Mouse (Mus musculus): ENCODE measurements at regions not wholly inside any gene's neighbourhood (a gene's known extent, or its start where the extent isn't known, plus 50 kb on each side); places are given as distances from the start of the nearest gene placed in this dataset.
A peak's percentile ranks its signal among the peaks of the same experiment; 100 is the strongest.

- H3K9ac ChIP-seq (ENCODE audit: insufficient read depth, low read depth, low read length, poor library complexity, severe bottlenecking), result no peak overlapping the region
- H3K4me1 ChIP-seq (ENCODE audit: control insufficient read depth in 2 of 2, insufficient read depth in 2 of 2, low read length in 2 of 2, poor library complexity in 1 of 2), result peaks cover 0 to 4% of the 10 kb centered on the region in 2 experiments; a peak in 2 of 4 replicates
- no peaks in the 10 kb centered on the region for H3K36me3 ChIP-seq (ENCODE audit: control insufficient read depth, insufficient read depth, low read length, poor library complexity, severe bottlenecking)
- TF ChIP-seq ZC3H11A (IDR thresholded peaks at IDR 0.05; ENCODE audit: borderline replicate concordance, low read depth, low read length) (no peak), MAFK (IDR thresholded peaks at IDR 0.05; ENCODE audit: insufficient read depth, low read depth, low read length) (no peak), CHD2 (IDR thresholded peaks at IDR 0.05; ENCODE audit: low read depth, low read length) (no peak), ZNF384 (IDR thresholded peaks at IDR 0.05; ENCODE audit: low read depth, low read length) (no peak), HCFC1 (IDR thresholded peaks at IDR 0.05; ENCODE audit: borderline replicate concordance, insufficient read depth, low read length) (no peak)
- H3K27ac ChIP-seq (ENCODE audit: insufficient read depth, low read depth, low read length, poor library complexity, severe bottlenecking), result no peak overlapping the region
- DNase-seq (ENCODE audit: low read depth, low spot score), result no peak
- in situ Hi-C loops (cut with MboI; ENCODE audit: low sequenced_read_pairs in 2 of 2, unreplicated experiment in 2 of 2), result no loop called here
- no peak overlapping the region for H3K4me3 ChIP-seq (ENCODE audit: insufficient read depth in 1 of 2, low read depth in 1 of 2, low read length in 2 of 2, poor library complexity in 1 of 2, severe bottlenecking in 1 of 2)
- no peaks in the 10 kb centered on the region for H3K9me3 ChIP-seq (ENCODE audit: control insufficient read depth, insufficient read depth, low read depth, low read length)
These were observed 97.4 kb upstream of the Mark1 start for GRCm38 (mm10) chr1:185096741-185097140.

- no peak for DNase-seq (ENCODE audit: low read depth, low spot score)
- H3K9me3 ChIP-seq (ENCODE audit: control insufficient read depth, insufficient read depth, low read depth, low read length), result no peaks in the 10 kb centered on the region
- H3K4me1 ChIP-seq (ENCODE audit: control insufficient read depth in 2 of 2, insufficient read depth in 2 of 2, low read length in 2 of 2, poor library complexity in 1 of 2), result no peaks in the 10 kb centered on the region
- H3K4me3 ChIP-seq (ENCODE audit: insufficient read depth in 1 of 2, low read depth in 1 of 2, low read length in 2 of 2, poor library complexity in 1 of 2, severe bottlenecking in 1 of 2), result no peak overlapping the region
- H3K9ac ChIP-seq (ENCODE audit: insufficient read depth, low read depth, low read length, poor library complexity, severe bottlenecking), result no peak overlapping the region
- no peaks in the 10 kb centered on the region for H3K36me3 ChIP-seq (ENCODE audit: control insufficient read depth, insufficient read depth, low read length, poor library complexity, severe bottlenecking)
- in situ Hi-C loops (cut with MboI; ENCODE audit: low sequenced_read_pairs in 2 of 2, unreplicated experiment in 2 of 2), result no loop called here
- TF ChIP-seq MAFK (IDR thresholded peaks at IDR 0.05; ENCODE audit: insufficient read depth, low read depth, low read length), result no peak
- no peak for TF ChIP-seq ZNF384 (IDR thresholded peaks at IDR 0.05; ENCODE audit: low read depth, low read length)
- no peak for TF ChIP-seq CHD2 (IDR thresholded peaks at IDR 0.05; ENCODE audit: low read depth, low read length)
- no peak for TF ChIP-seq ZC3H11A (IDR thresholded peaks at IDR 0.05; ENCODE audit: borderline replicate concordance, low read depth, low read length)
- TF ChIP-seq HCFC1 (IDR thresholded peaks at IDR 0.05; ENCODE audit: borderline replicate concordance, insufficient read depth, low read length), result no peak
- H3K27ac ChIP-seq (ENCODE audit: insufficient read depth, low read depth, low read length, poor library complexity, severe bottlenecking), result no peak overlapping the region
These were observed 93.4 kb upstream of the Mark1 start for GRCm38 (mm10) chr1:185092757-185093156.

- H3K4me3 ChIP-seq (ENCODE audit: insufficient read depth in 1 of 2, low read depth in 1 of 2, low read length in 2 of 2, poor library complexity in 1 of 2, severe bottlenecking in 1 of 2), result no peak overlapping the region
- no peaks in the 10 kb centered on the region for H3K36me3 ChIP-seq (ENCODE audit: control insufficient read depth, insufficient read depth, low read length, poor library complexity, severe bottlenecking)
- TF ChIP-seq ZC3H11A (IDR thresholded peaks at IDR 0.05; ENCODE audit: borderline replicate concordance, low read depth, low read length), result no peak
- TF ChIP-seq MAFK (IDR thresholded peaks at IDR 0.05; ENCODE audit: insufficient read depth, low read depth, low read length), result peak; percentile 87
- TF ChIP-seq HCFC1 (IDR thresholded peaks at IDR 0.05; ENCODE audit: borderline replicate concordance, insufficient read depth, low read length), result no peak
- TF ChIP-seq ZNF384 (IDR thresholded peaks at IDR 0.05; ENCODE audit: low read depth, low read length), result no peak
- no peak for TF ChIP-seq CHD2 (IDR thresholded peaks at IDR 0.05; ENCODE audit: low read depth, low read length)
- no peaks in the 10 kb centered on the region for H3K4me1 ChIP-seq (ENCODE audit: control insufficient read depth in 2 of 2, insufficient read depth in 2 of 2, low read length in 2 of 2, poor library complexity in 1 of 2)
- H3K9me3 ChIP-seq (ENCODE audit: control insufficient read depth, insufficient read depth, low read depth, low read length), result no peaks in the 10 kb centered on the region
- no peak overlapping the region for H3K9ac ChIP-seq (ENCODE audit: insufficient read depth, low read depth, low read length, poor library complexity, severe bottlenecking)
- no peak overlapping the region for H3K27ac ChIP-seq (ENCODE audit: insufficient read depth, low read depth, low read length, poor library complexity, severe bottlenecking)
- in situ Hi-C loops (cut with MboI; ENCODE audit: low sequenced_read_pairs in 2 of 2, unreplicated experiment in 2 of 2), result no loop called here
- DNase-seq (ENCODE audit: low read depth, low spot score), result no peak
These were observed 92.6 kb upstream of the Mark1 start for GRCm38 (mm10) chr1:185091816-185092558.

GRCm38 (mm10) chr1:185089196-185089595 is 89.8 kb upstream of the Mark1 start:
- H3K9me3 ChIP-seq (ENCODE audit: control insufficient read depth, insufficient read depth, low read depth, low read length), result no peaks in the 10 kb centered on the region
- no peak for DNase-seq (ENCODE audit: low read depth, low spot score)
- in situ Hi-C loops (cut with MboI; ENCODE audit: low sequenced_read_pairs in 2 of 2, unreplicated experiment in 2 of 2), result no loop called here

More at GRCm38 (mm10) chr1:185089196-185089595, 89.8 kb upstream of the Mark1 start:
- H3K36me3 ChIP-seq (ENCODE audit: control insufficient read depth, insufficient read depth, low read length, poor library complexity, severe bottlenecking), result no peaks in the 10 kb centered on the region
- H3K27ac ChIP-seq (ENCODE audit: insufficient read depth, low read depth, low read length, poor library complexity, severe bottlenecking), result no peak overlapping the region
- TF ChIP-seq ZC3H11A (IDR thresholded peaks at IDR 0.05; ENCODE audit: borderline replicate concordance, low read depth, low read length) (no peak), ZNF384 (IDR thresholded peaks at IDR 0.05; ENCODE audit: low read depth, low read length) (no peak), CHD2 (IDR thresholded peaks at IDR 0.05; ENCODE audit: low read depth, low read length) (no peak), MAFK (IDR thresholded peaks at IDR 0.05; ENCODE audit: insufficient read depth, low read depth, low read length) (no peak), HCFC1 (IDR thresholded peaks at IDR 0.05; ENCODE audit: borderline replicate concordance, insufficient read depth, low read length) (no peak)
- no peaks in the 10 kb centered on the region for H3K4me1 ChIP-seq (ENCODE audit: control insufficient read depth in 2 of 2, insufficient read depth in 2 of 2, low read length in 2 of 2, poor library complexity in 1 of 2)
- no peak overlapping the region for H3K9ac ChIP-seq (ENCODE audit: insufficient read depth, low read depth, low read length, poor library complexity, severe bottlenecking)
- no peak overlapping the region for H3K4me3 ChIP-seq (ENCODE audit: insufficient read depth in 1 of 2, low read depth in 1 of 2, low read length in 2 of 2, poor library complexity in 1 of 2, severe bottlenecking in 1 of 2)
